Mouse (Mus musculus) hindbrain, postnatal 0 days (tissue): ENCODE data around the gene A4gnt. TPM values are rescaled to one million over a fixed set of nuclear protein-coding genes. Genes with fewer than 3 reads are reported as not detected.
A peak's percentile ranks its signal among the peaks of the same experiment; 100 is the strongest.

Source experiments
- ATAC-seq: fragments of 200-750 bp; cut with Nextera tagmentation; 2 replicates; pipeline ENCODE4 v1.8.0; 2017; ENCODE audit warnings: mild to moderate bottlenecking, moderate TSS enrichment, moderate library complexity
- DNase-seq: peaks from one replicate; pipeline ENCODE4 v3.0.0-alpha.2; 2015; ENCODE audit warnings: low spot score
- H3K27ac ChIP-seq: fragments of 300-500 bp; sonication (generic); 2 replicates; pipeline ENCODE4 v1.5.1; 2014; ENCODE audit warnings: mild to moderate bottlenecking
- H3K27me3 ChIP-seq: fragments of 300-500 bp; sonication (generic); 2 replicates; pipeline ENCODE4 v1.6.1; 2014; ENCODE audit warnings: low read length, mixed read lengths; ENCODE audit not compliant: insufficient read depth
- H3K36me3 ChIP-seq: fragments of 300-500 bp; sonication (generic); 2 replicates; pipeline ENCODE4 v1.6.1; 2014; ENCODE audit warnings: low read length, mixed read lengths; ENCODE audit not compliant: insufficient read depth
- H3K4me1 ChIP-seq: fragments of 300-500 bp; sonication (generic); 2 replicates; pipeline ENCODE4 v1.6.1; 2014; ENCODE audit warnings: antibody characterized with exemption, low read length, mixed read lengths; ENCODE audit not compliant: insufficient read depth
- H3K4me2 ChIP-seq: fragments of 300-500 bp; sonication (generic); 2 replicates; pipeline ENCODE4 v1.6.1; 2014; ENCODE audit warnings: low read depth, mild to moderate bottlenecking, low read length, moderate library complexity, mixed read lengths
- H3K4me3 ChIP-seq: fragments of 300-500 bp; sonication (generic); 2 replicates; pipeline ENCODE4 v1.5.1; 2014; ENCODE audit warnings: low read length
- H3K9ac ChIP-seq: fragments of 300-500 bp; sonication (generic); replicated peaks from 2 replicates; pipeline ENCODE4 v1.6.1; 2014; ENCODE audit warnings: mild to moderate bottlenecking, low read length, moderate library complexity, mixed read lengths
- H3K9me3 ChIP-seq: fragments of 300-500 bp; sonication (generic); 2 replicates; pipeline ENCODE4 v1.6.1; 2016; ENCODE audit warnings: low read length, mixed read lengths
- CTCF ChIP-seq: IDR thresholded peaks from 2 replicates; pipeline ENCODE4 v1.5.1; 2016; ENCODE audit warnings: antibody characterized with exemption, control low read depth, low read depth
- WGBS: fragments of 180-500 bp; shearing (Covaris S2); extraction: QIAGEN DNeasy Blood & Tissue Kit; methylation state at CpG from one replicate; pipeline ENCODE4 v1.1.7; 2014; 5-methylcytosine and 5-hydroxymethylcytosine counted together
- polyA plus RNA-seq: library from polyadenylated mRNA; unstranded; fragments of >200 nt; fragmentation: Nextera tagmentation; extraction: Ambion mirVana; gene quantifications from 2 replicates; pipeline ENCODE4 v1.2.1, GENCODE M21; 2015
- total RNA-seq: library from RNA; depleted of rRNA; stranded (reverse); fragments of >200 nt; gene quantifications from 2 replicates; pipeline ENCODE4 v1.2.3, GENCODE M21; 2014

A4gnt gene
- total and polyA plus RNA-seq, 2 experiments from 2014 or later: not detected

DNA sequence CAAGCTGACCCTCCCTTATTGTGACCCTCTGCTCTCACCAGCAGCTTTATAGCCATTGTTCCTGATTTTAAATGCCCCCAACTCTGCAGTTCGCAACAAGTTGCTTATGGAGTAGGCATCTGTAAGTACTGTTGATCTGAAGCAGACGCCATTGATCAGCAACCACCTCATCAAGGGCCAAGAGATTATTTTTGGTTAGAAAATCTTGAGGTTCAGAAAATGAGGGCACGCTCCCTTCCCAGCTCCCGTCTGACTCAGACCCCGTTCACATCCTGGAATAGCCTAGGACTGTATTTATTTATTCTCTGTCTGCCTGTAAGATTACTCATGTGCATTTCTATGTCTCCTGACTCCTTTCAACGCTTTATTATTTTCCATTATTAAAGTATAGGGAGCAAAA, 33.1 kb downstream of the A4gnt start:
- Histone ChIP-seq H3K4me2 (no peak overlapping the region), H3K9me3 (no peaks in the 10 kb centered on the region), H3K27ac (no peak overlapping the region), H3K36me3 (peaks cover 6% of the 10 kb centered on the region; the same call in 1 of the 2 replicates), H3K4me3 (no peak overlapping the region), H3K9ac (no peak overlapping the region), H3K27me3 (no peaks in the 10 kb centered on the region), H3K4me1 (no peaks in the 10 kb centered on the region)
- WGBS: 82% methylated on average over 6 of the region's 6 CpGs
- ATAC-seq (no peak), DNase-seq (no peak)
- no peak for TF ChIP-seq CTCF

DNA sequence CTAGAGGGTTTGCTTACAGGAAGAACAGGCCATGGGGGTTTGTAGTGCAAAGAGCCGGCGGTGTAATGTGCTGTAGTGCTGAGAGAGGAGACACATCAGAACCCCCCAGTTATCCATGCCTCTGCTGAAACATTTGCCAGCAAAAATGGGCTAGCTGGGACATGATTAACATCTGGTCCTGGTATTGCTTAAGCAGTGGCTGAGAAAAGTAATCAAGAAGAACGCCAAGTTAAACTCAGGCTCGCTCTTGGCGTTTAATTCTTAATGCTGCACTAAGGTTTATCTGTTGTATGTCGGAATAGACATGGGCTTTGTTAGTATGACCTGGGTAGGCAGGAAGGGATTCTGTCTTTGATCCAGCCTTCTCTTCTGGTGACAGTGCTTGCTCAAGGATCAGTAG, 33.8 kb downstream of the A4gnt start:
- Histone ChIP-seq H3K27ac (no peak overlapping the region), H3K36me3 (peaks cover 11% of the 10 kb centered on the region; the same call in 1 of the 2 replicates), H3K9me3 (no peaks in the 10 kb centered on the region), H3K4me3 (no peak overlapping the region), H3K27me3 (no peaks in the 10 kb centered on the region), H3K4me2 (no peak overlapping the region), H3K4me1 (no peaks in the 10 kb centered on the region), H3K9ac (no peak overlapping the region)
- no peak for ATAC-seq
- no peak for DNase-seq
- TF ChIP-seq CTCF: no peak
- WGBS: 95% methylated on average over 6 of the region's 6 CpGs

DNA sequence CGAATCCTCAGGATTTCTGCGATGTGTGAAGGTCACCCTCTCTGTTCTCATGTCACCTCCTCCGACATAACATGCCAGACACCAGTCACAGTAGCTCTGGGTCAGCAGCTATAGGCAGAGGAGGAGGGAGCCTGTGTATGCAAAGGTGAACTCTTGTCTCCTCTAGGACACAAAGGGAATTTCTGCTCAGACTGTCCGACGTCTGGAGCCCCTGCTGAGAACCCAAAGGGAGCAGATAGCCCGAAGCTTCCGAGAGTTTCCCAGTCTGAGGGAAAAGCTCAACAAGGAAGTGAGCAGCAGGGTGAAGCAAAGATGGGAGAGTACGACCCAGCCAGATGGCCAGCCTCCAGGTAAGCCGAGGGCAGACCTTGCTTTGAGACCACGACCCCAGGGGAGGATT, 48.5 kb downstream of the A4gnt start:
- Histone ChIP-seq H3K9me3 (no peaks in the 10 kb centered on the region), H3K9ac (no peak overlapping the region), H3K27ac (no peak overlapping the region), H3K4me3 (no peak overlapping the region), H3K36me3 (no peaks in the 10 kb centered on the region), H3K4me2 (no peak overlapping the region), H3K27me3 (no peaks in the 10 kb centered on the region), H3K4me1 (no peaks in the 10 kb centered on the region)
- DNase-seq (no peak), ATAC-seq (no peak)
- WGBS: 72% methylated on average over 10 of the region's 10 CpGs
- TF ChIP-seq CTCF: no peak

DNA sequence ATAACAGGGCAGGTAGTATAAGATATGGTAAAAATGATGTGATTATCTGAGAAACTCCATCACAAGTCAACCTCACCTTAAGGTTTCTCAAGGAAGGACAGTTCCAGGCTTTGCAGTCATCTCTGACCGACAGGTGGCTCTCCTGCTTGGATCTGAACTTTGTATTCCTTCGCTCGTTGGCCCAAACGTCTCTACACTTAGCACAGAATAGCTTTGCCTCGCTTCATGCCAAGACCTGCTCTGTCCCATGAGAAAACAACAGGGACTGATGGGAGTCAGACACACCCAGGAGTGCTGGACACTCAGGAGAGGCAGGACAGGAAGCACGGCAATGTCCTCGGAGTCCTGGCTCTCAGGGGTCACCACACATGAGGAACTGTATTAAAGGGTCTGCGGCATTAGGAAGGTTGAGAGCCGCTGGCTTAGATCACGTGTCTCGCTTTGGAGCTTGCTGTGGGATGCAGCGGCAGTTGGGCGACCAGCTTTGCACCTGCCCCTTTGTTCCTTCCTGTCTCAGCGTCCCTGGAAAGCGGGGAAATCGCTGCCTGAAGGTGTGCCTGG, 49.4 kb downstream of the A4gnt start:
- H3K4me1 ChIP-seq: no peaks in the 10 kb centered on the region
- no peak overlapping the region for H3K4me2 ChIP-seq
- no peak for TF ChIP-seq CTCF
- H3K36me3 ChIP-seq: no peaks in the 10 kb centered on the region
- H3K27me3 ChIP-seq: no peaks in the 10 kb centered on the region
- H3K9ac ChIP-seq: no peak overlapping the region
- no peak overlapping the region for H3K27ac ChIP-seq
- WGBS: 70% methylated on average over 16 of the region's 16 CpGs
- no peaks in the 10 kb centered on the region for H3K9me3 ChIP-seq
- no peak overlapping the region for H3K4me3 ChIP-seq
- DNase-seq: no peak
- no peak for ATAC-seq

DNA sequence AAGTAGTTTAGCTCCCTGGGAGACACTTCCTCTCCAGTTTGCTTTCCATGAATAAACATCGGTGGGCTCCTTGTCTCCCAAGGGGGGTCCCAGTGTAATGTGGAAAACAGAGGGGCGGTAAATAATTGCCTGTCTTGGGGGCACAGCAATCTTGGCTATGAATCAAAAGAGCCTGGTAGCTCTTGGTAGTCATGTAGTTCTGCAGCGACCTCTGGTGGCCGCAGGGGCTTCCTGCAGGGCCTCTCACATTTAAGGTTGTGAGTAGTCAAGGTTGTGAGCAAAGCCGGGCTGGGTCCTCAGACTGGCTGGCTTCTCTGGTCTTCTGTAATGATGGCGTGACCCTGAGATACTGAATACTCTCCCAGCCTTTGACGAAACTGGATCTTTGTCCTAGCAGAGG, 50.1 kb downstream of the A4gnt start:
- ATAC-seq (peak; percentile 66), DNase-seq (peak; percentile 92)
- H3K36me3 ChIP-seq: no peaks in the 10 kb centered on the region
- 19% methylated on average over 7 of the region's 7 CpGs for WGBS
- no peak overlapping the region for H3K4me3 ChIP-seq
- no peaks in the 10 kb centered on the region for H3K27me3 ChIP-seq
- no peaks in the 10 kb centered on the region for H3K9me3 ChIP-seq
- no peak overlapping the region for H3K9ac ChIP-seq
- peak; percentile 91 for TF ChIP-seq CTCF
- no peaks in the 10 kb centered on the region for H3K4me1 ChIP-seq
- no peak overlapping the region for H3K27ac ChIP-seq
- 0 out of 2 replicates have a peak overlapping the region, but pooled peaks have one; percentile 27 for H3K4me2 ChIP-seq

DNA sequence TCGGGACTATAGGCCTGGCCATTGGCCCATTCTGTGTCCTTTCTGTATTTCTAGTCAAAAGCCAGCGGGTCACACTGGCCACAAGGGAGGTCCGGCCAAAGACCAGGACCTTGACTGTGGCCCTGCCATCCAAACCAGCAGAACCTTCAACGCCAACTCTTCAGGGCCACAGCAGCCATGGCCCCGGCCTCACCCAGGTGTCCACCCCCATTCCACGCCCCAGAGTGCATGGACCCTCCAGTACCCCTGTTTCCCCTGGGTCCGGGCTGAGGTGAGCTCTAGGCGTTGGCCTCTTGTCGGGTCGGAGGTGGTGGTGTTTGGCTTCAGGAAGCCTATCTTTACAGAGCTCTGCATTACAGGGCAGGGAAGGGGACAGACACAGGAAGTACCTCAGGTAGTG, 50.6 kb downstream of the A4gnt start:
- ATAC-seq: no peak
- 0 out of 2 replicates have a peak, but pooled peaks cover 4% of the 10 kb centered on the region for H3K36me3 ChIP-seq
- no peak for TF ChIP-seq CTCF

DNA sequence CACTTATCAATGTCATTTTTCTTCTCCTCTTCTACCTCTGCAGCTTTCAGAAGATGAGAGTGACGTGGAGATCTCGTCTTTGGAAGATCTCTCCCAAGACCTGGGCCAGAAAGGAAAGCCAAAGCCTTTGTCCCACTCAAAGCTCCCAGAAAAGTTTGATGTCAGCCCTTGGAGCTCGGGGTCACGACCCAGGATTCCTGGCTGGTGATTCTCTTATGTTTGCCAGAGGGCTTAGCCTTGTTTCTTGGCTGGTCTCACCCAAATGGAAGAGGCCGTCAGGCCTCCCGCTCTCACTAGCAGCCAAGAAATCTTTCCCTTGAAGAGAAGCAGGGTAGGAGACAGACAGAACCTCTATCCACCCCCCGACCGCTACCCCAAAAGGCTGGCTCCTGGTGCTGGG, 55.3 kb downstream of the A4gnt start:
- Histone ChIP-seq H3K36me3 (peaks cover 4% of the 10 kb centered on the region; the same call in 1 of the 2 replicates), H3K9me3 (no peaks in the 10 kb centered on the region), H3K4me3 (no peak overlapping the region), H3K27me3 (no peaks in the 10 kb centered on the region), H3K9ac (no peak overlapping the region), H3K27ac (no peak overlapping the region), H3K4me1 (no peaks in the 10 kb centered on the region), H3K4me2 (no peak overlapping the region)
- DNase-seq (no peak), ATAC-seq (no peak)
- no peak for TF ChIP-seq CTCF
- WGBS: 78% methylated on average over 8 of the region's 8 CpGs

More for the DNA sequence above, 50.6 kb downstream of the A4gnt start:
- H3K4me2 ChIP-seq: no peak overlapping the region
- no peak for DNase-seq
- H3K9me3 ChIP-seq: no peaks in the 10 kb centered on the region
- H3K4me1 ChIP-seq: no peaks in the 10 kb centered on the region
- H3K27ac ChIP-seq: no peak overlapping the region
- H3K9ac ChIP-seq: no peak overlapping the region
- no peaks in the 10 kb centered on the region for H3K27me3 ChIP-seq
- H3K4me3 ChIP-seq: no peak overlapping the region
- WGBS: 91% methylated on average over 10 of the region's 10 CpGs
